Mouse (Mus musculus) intestine, postnatal 0 days (tissue): ENCODE measurements around the gene Syce2. TPM values are rescaled to one million over a fixed set of nuclear protein-coding genes. Genes with fewer than 3 reads are reported as not detected.
A peak's percentile ranks its signal among the peaks of the same experiment; 100 is the strongest.

ENCODE experiments used
- ATAC-seq: fragments of 200-750 bp; cut with Nextera tagmentation; 2 replicates; pipeline ENCODE4 v1.8.0; 2017; ENCODE audit warnings: mild to moderate bottlenecking, moderate TSS enrichment, moderate library complexity
- H3K27ac ChIP-seq: fragments of 300-500 bp; sonication (generic); 2 replicates; pipeline ENCODE4 v1.5.1; 2014; ENCODE audit warnings: mild to moderate bottlenecking, low read depth, low read length, moderate library complexity
- H3K27me3 ChIP-seq: fragments of 300-500 bp; sonication (generic); replicated peaks from 2 replicates; pipeline ENCODE4 v1.6.1; 2014; ENCODE audit warnings: low read length, mixed read lengths; ENCODE audit not compliant: control insufficient read depth, insufficient read depth
- H3K36me3 ChIP-seq: fragments of 300-500 bp; sonication (generic); 2 replicates; pipeline ENCODE4 v1.6.1; 2014; ENCODE audit warnings: mild to moderate bottlenecking, moderate library complexity; ENCODE audit not compliant: control insufficient read depth, insufficient read depth
- H3K4me1 ChIP-seq: fragments of 300-500 bp; sonication (generic); replicated peaks from 2 replicates; pipeline ENCODE4 v1.6.1; 2014; ENCODE audit warnings: antibody characterized with exemption, low read length, mixed read lengths; ENCODE audit not compliant: control insufficient read depth, insufficient read depth
- H3K4me2 ChIP-seq: fragments of 300-500 bp; sonication (generic); replicated peaks from 2 replicates; pipeline ENCODE4 v1.6.1; 2014; ENCODE audit warnings: low read depth, mild to moderate bottlenecking, moderate library complexity
- H3K4me3 ChIP-seq: fragments of 300-500 bp; sonication (generic); 2 replicates; pipeline ENCODE4 v1.5.1; 2014; ENCODE audit warnings: low read depth, low read length
- H3K9ac ChIP-seq: fragments of 300-500 bp; sonication (generic); 2 replicates; pipeline ENCODE4 v1.6.1; 2014; ENCODE audit warnings: mild to moderate bottlenecking, low read depth, low read length
- H3K9me3 ChIP-seq: fragments of 300-500 bp; sonication (generic); 2 replicates; pipeline ENCODE4 v1.6.1; 2016; ENCODE audit warnings: mixed run types; ENCODE audit not compliant: control insufficient read depth
- CTCF ChIP-seq: sonication (generic); IDR thresholded peaks from 2 replicates; pipeline ENCODE4 v1.5.1; 2016; ENCODE audit warnings: low read depth, mild to moderate bottlenecking, control low read depth, antibody characterized with exemption, moderate library complexity
- WGBS: fragments of 180-500 bp; shearing (Covaris S2); extraction: QIAGEN DNeasy Blood & Tissue Kit; methylation state at CpG from one replicate; pipeline ENCODE4 v1.1.7; 2014; 5-methylcytosine and 5-hydroxymethylcytosine counted together
- polyA plus RNA-seq: library from polyadenylated mRNA; unstranded; fragments of >200 nt; fragmentation: Nextera tagmentation; extraction: Ambion mirVana; gene quantifications from 2 replicates; pipeline ENCODE4 v1.2.1, GENCODE M21; 2015

Gene Syce2
- polyA plus RNA-seq, 1 experiment from 2014 or later, result 32.7 TPM

- no peak overlapping the region for H3K9ac ChIP-seq
- H3K9me3 ChIP-seq, result no peaks in the 10 kb centered on the region
- ATAC-seq, result no peak
- H3K27ac ChIP-seq, result no peak overlapping the region
- peaks cover 21% of the 10 kb centered on the region; the same call in 1 of the 2 replicates for H3K27me3 ChIP-seq
- H3K4me1 ChIP-seq, result peaks cover 12% of the 10 kb centered on the region; the same call in 1 of the 2 replicates
- no peaks in the 10 kb centered on the region; the same call in 1 of the 2 replicates for H3K36me3 ChIP-seq
- H3K4me3 ChIP-seq, result no peak overlapping the region
- no peak overlapping the region for H3K4me2 ChIP-seq
- no peak for TF ChIP-seq CTCF
- WGBS, result 60% methylated on average over 5 of the region's 5 CpGs
These were observed 38.0 kb downstream of the Syce2 start for GRCm38 (mm10) chr8:84909949-84910348.

GRCm38 (mm10) chr8:84910551-84910950, 38.6 kb downstream of the Syce2 start:
- no peak overlapping the region for H3K9ac ChIP-seq
- no peaks in the 10 kb centered on the region; the same call in 1 of the 2 replicates for H3K36me3 ChIP-seq
- TF ChIP-seq CTCF, result no peak
- no peak overlapping the region for H3K27ac ChIP-seq
- H3K4me1 ChIP-seq, result peaks cover 12% of the 10 kb centered on the region; the same call in 1 of the 2 replicates
- no peak for ATAC-seq
- H3K9me3 ChIP-seq, result no peaks in the 10 kb centered on the region
- H3K4me2 ChIP-seq, result no peak overlapping the region
- H3K27me3 ChIP-seq, result peaks cover 21% of the 10 kb centered on the region; the same call in 1 of the 2 replicates
- H3K4me3 ChIP-seq, result no peak overlapping the region
- 85% methylated on average over 6 of the region's 6 CpGs for WGBS

- Histone ChIP-seq H3K36me3 (no peaks in the 10 kb centered on the region; the same call in 1 of the 2 replicates), H3K4me2 (no peak overlapping the region), H3K27ac (no peak overlapping the region), H3K4me3 (no peak overlapping the region), H3K9ac (no peak overlapping the region), H3K27me3 (peaks cover 21% of the 10 kb centered on the region; the same call in 1 of the 2 replicates), H3K4me1 (peaks cover 12% of the 10 kb centered on the region; the same call in 1 of the 2 replicates), H3K9me3 (no peaks in the 10 kb centered on the region)
- no peak for TF ChIP-seq CTCF
- ATAC-seq, result no peak
- WGBS, result 95% methylated on average over 9 of the region's 9 CpGs
These were observed 39.9 kb downstream of the Syce2 start for GRCm38 (mm10) chr8:84911854-84912253.

- Histone ChIP-seq H3K9me3 (no peaks in the 10 kb centered on the region), H3K4me1 (peaks cover 12% of the 10 kb centered on the region; the same call in 1 of the 2 replicates), H3K4me3 (peak overlapping the region; percentile 42), H3K27me3 (peaks cover 21% of the 10 kb centered on the region; the same call in 1 of the 2 replicates), H3K36me3 (no peaks in the 10 kb centered on the region; the same call in 1 of the 2 replicates), H3K27ac (no peak overlapping the region), H3K9ac (no peak overlapping the region), H3K4me2 (peak overlapping the region; percentile 77)
- ATAC-seq, result no peak
- 29% methylated on average over 27 of the region's 27 CpGs for WGBS
- TF ChIP-seq CTCF, result no peak
These were observed 40.5 kb downstream of the Syce2 start for GRCm38 (mm10) chr8:84912391-84912790.

- Histone ChIP-seq H3K27me3 (peaks cover 21% of the 10 kb centered on the region; the same call in 1 of the 2 replicates), H3K4me3 (peak overlapping the region; percentile 42), H3K4me1 (peaks cover 12% of the 10 kb centered on the region; the same call in 1 of the 2 replicates), H3K36me3 (no peaks in the 10 kb centered on the region; the same call in 1 of the 2 replicates), H3K9ac (no peak overlapping the region), H3K27ac (no peak overlapping the region), H3K9me3 (no peaks in the 10 kb centered on the region), H3K4me2 (peak overlapping the region; percentile 77)
- whole genome bisulfite sequencing, result 1% methylated on average over 55 of the region's 55 CpGs
- ATAC-seq, result peak; percentile 49
- TF ChIP-seq CTCF, result no peak
These were observed 41.1 kb downstream of the Syce2 start for GRCm38 (mm10) chr8:84912895-84913501.

- Histone ChIP-seq H3K27ac (no peak overlapping the region), H3K27me3 (peaks cover 21% of the 10 kb centered on the region; the same call in 1 of the 2 replicates), H3K4me2 (peak overlapping the region; percentile 77), H3K4me3 (peak overlapping the region; percentile 42), H3K9ac (no peak overlapping the region), H3K36me3 (no peaks in the 10 kb centered on the region; the same call in 1 of the 2 replicates), H3K9me3 (no peaks in the 10 kb centered on the region), H3K4me1 (peaks cover 11% of the 10 kb centered on the region; the same call in 1 of the 2 replicates)
- ATAC-seq, result no peak
- TF ChIP-seq CTCF, result no peak
- WGBS, result 7% methylated on average over 9 of the region's 9 CpGs
These were observed 41.6 kb downstream of the Syce2 start for GRCm38 (mm10) chr8:84913502-84913900.
